Mouse (Mus musculus): ENCODE measurements around the gene Spaca4. TPM values are rescaled to one million over a fixed set of nuclear protein-coding genes. Genes with fewer than 3 reads are reported as not detected.

The Spaca4 gene
- polyA plus RNA-seq, 1 experiment from 2014 or later, result not detected

- Histone ChIP-seq H3K9ac (ENCODE audit: low read length) (peak overlapping the region; percentile 88), H3K4me2 (ENCODE audit: low read length) (peak overlapping the region; percentile 90), H3K36me3 (ENCODE audit: control insufficient read depth, insufficient read depth, low read length) (peaks cover 53% of the 10 kb centered on the region), H3K27me3 (ENCODE audit: control insufficient read depth, insufficient read depth, low read length) (no peaks in the 10 kb centered on the region), H3K9me3 (ENCODE audit: control insufficient read depth, low read length) (no peaks in the 10 kb centered on the region), H3K27ac (replicated peaks in 1 of 2; ENCODE audit: control insufficient read depth in 1 of 2, insufficient read depth in 1 of 2, low read depth in 2 of 2, low read length in 2 of 2) (no peak overlapping the region), H3K4me1 (ENCODE audit: control insufficient read depth in 2 of 2, insufficient read depth in 2 of 2, low read length in 2 of 2) (peaks cover 17 to 44% of the 10 kb centered on the region in 2 experiments), H3K4me3 (ENCODE audit: control insufficient read depth in 1 of 2, insufficient read depth in 1 of 2, low read depth in 1 of 2, low read length in 2 of 2) (peak overlapping the region in 1 of 2 experiments; percentile 63; a peak in 2 of 4 replicates)
- WGBS, result 87% methylated on average over 3 of the region's 3 CpGs
- no peak for ATAC-seq (ENCODE audit: insufficient number of reproducible peaks, insufficient read depth, low FRiP score, low read depth)
Measured at GRCm38 (mm10) chr7:45716460-45716857, 9.2 kb downstream of the Spaca4 start.

GRCm38 (mm10) chr7:45715741-45716459, 9.7 kb downstream of the Spaca4 start:
- peak overlapping the region; percentile 90 for H3K4me2 ChIP-seq (ENCODE audit: low read length)
- no peaks in the 10 kb centered on the region for H3K9me3 ChIP-seq (ENCODE audit: control insufficient read depth, low read length)
- peaks cover 53% of the 10 kb centered on the region for H3K36me3 ChIP-seq (ENCODE audit: control insufficient read depth, insufficient read depth, low read length)
- peak overlapping the region; percentile 88; the same call in 1 of the 2 replicates for H3K9ac ChIP-seq (ENCODE audit: low read length)
- 76% methylated on average over 19 of the region's 19 CpGs for WGBS
- H3K4me3 ChIP-seq (ENCODE audit: control insufficient read depth in 1 of 2, insufficient read depth in 1 of 2, low read depth in 1 of 2, low read length in 2 of 2), result peak overlapping the region; percentile 9 to 64; a peak in 3 of 4 replicates
- H3K27ac ChIP-seq (replicated peaks in 1 of 2; ENCODE audit: control insufficient read depth in 1 of 2, insufficient read depth in 1 of 2, low read depth in 2 of 2, low read length in 2 of 2), result peak overlapping the region in 1 of 2 experiments; percentile 41; a peak in 2 of 4 replicates
- no peak for ATAC-seq (ENCODE audit: insufficient number of reproducible peaks, insufficient read depth, low FRiP score, low read depth)
- H3K4me1 ChIP-seq (ENCODE audit: control insufficient read depth in 2 of 2, insufficient read depth in 2 of 2, low read length in 2 of 2), result peaks cover 17 to 44% of the 10 kb centered on the region in 2 experiments
- H3K27me3 ChIP-seq (ENCODE audit: control insufficient read depth, insufficient read depth, low read length), result no peaks in the 10 kb centered on the region

- Histone ChIP-seq H3K36me3 (ENCODE audit: control insufficient read depth, insufficient read depth, low read length) (peaks cover 53% of the 10 kb centered on the region), H3K9ac (ENCODE audit: low read length) (peak within 1 kb of the TSS; percentile 88), H3K4me1 (ENCODE audit: control insufficient read depth in 2 of 2, insufficient read depth in 2 of 2, low read length in 2 of 2) (peaks cover 17 to 44% of the 10 kb centered on the region in 2 experiments), H3K4me2 (ENCODE audit: low read length) (peak within 1 kb of the TSS; percentile 90), H3K4me3 (ENCODE audit: control insufficient read depth in 1 of 2, insufficient read depth in 1 of 2, low read depth in 1 of 2, low read length in 2 of 2) (peak within 1 kb of the TSS; percentile 58 to 64), H3K9me3 (ENCODE audit: control insufficient read depth, low read length) (no peaks in the 10 kb centered on the region), H3K27ac (replicated peaks in 1 of 2; ENCODE audit: control insufficient read depth in 1 of 2, insufficient read depth in 1 of 2, low read depth in 2 of 2, low read length in 2 of 2) (peak within 1 kb of the TSS; percentile 1 to 41; a peak in 2 of 4 replicates), H3K27me3 (ENCODE audit: control insufficient read depth, insufficient read depth, low read length) (no peaks in the 10 kb centered on the region)
- ATAC-seq (ENCODE audit: insufficient number of reproducible peaks, insufficient read depth, low FRiP score, low read depth), result peak; percentile 84
- WGBS, result 8% methylated on average over 34 of the region's 34 CpGs
Measured at GRCm38 (mm10) chr7:45715090-45715708, 10.4 kb downstream of the Spaca4 start, which contains the start of gene Rpl18. Rpl18 (plus strand) TSS chr7:45715457.

GRCm38 (mm10) chr7:45714630-45715089, 11.0 kb downstream of the Spaca4 start:
- Histone ChIP-seq H3K4me3 (ENCODE audit: control insufficient read depth in 1 of 2, insufficient read depth in 1 of 2, low read depth in 1 of 2, low read length in 2 of 2) (peak overlapping the region; percentile 58 to 64), H3K4me1 (ENCODE audit: control insufficient read depth in 2 of 2, insufficient read depth in 2 of 2, low read length in 2 of 2) (peaks cover 17 to 40% of the 10 kb centered on the region in 2 experiments), H3K9me3 (ENCODE audit: control insufficient read depth, low read length) (no peaks in the 10 kb centered on the region), H3K36me3 (ENCODE audit: control insufficient read depth, insufficient read depth, low read length) (peaks cover 53% of the 10 kb centered on the region), H3K4me2 (ENCODE audit: low read length) (peak overlapping the region; percentile 90), H3K9ac (ENCODE audit: low read length) (peak overlapping the region; percentile 81), H3K27me3 (ENCODE audit: control insufficient read depth, insufficient read depth, low read length) (no peaks in the 10 kb centered on the region), H3K27ac (replicated peaks in 1 of 2; ENCODE audit: control insufficient read depth in 1 of 2, insufficient read depth in 1 of 2, low read depth in 2 of 2, low read length in 2 of 2) (no peak overlapping the region; a peak in 1 of 4 replicates)
- peak; percentile 2; the same call in 1 of the 2 replicates for ATAC-seq (ENCODE audit: insufficient number of reproducible peaks, insufficient read depth, low FRiP score, low read depth)
- WGBS, result 10% methylated on average over 14 of the region's 14 CpGs

- peak overlapping the region; percentile 90 for H3K4me2 ChIP-seq (ENCODE audit: low read length)
- peaks cover 17 to 33% of the 10 kb centered on the region in 2 experiments for H3K4me1 ChIP-seq (ENCODE audit: control insufficient read depth in 2 of 2, insufficient read depth in 2 of 2, low read length in 2 of 2)
- H3K36me3 ChIP-seq (ENCODE audit: control insufficient read depth, insufficient read depth, low read length), result peaks cover 47% of the 10 kb centered on the region
- peak overlapping the region; percentile 81 for H3K9ac ChIP-seq (ENCODE audit: low read length)
- no peak for ATAC-seq (ENCODE audit: insufficient number of reproducible peaks, insufficient read depth, low FRiP score, low read depth)
- no peak overlapping the region for H3K27ac ChIP-seq (replicated peaks in 1 of 2; ENCODE audit: control insufficient read depth in 1 of 2, insufficient read depth in 1 of 2, low read depth in 2 of 2, low read length in 2 of 2)
- peak overlapping the region in 1 of 2 experiments; percentile 64; a peak in 2 of 4 replicates for H3K4me3 ChIP-seq (ENCODE audit: control insufficient read depth in 1 of 2, insufficient read depth in 1 of 2, low read depth in 1 of 2, low read length in 2 of 2)
- H3K9me3 ChIP-seq (ENCODE audit: control insufficient read depth, low read length), result no peaks in the 10 kb centered on the region
- H3K27me3 ChIP-seq (ENCODE audit: control insufficient read depth, insufficient read depth, low read length), result no peaks in the 10 kb centered on the region
- 80% methylated on average over 6 of the region's 6 CpGs for WGBS
Measured at GRCm38 (mm10) chr7:45713881-45714520, 11.6 kb downstream of the Spaca4 start.

- no peak overlapping the region for H3K27ac ChIP-seq (replicated peaks in 1 of 2; ENCODE audit: control insufficient read depth in 1 of 2, insufficient read depth in 1 of 2, low read depth in 2 of 2, low read length in 2 of 2)
- H3K4me1 ChIP-seq (ENCODE audit: control insufficient read depth in 2 of 2, insufficient read depth in 2 of 2, low read length in 2 of 2), result peaks cover 15 to 34% of the 10 kb centered on the region in 2 experiments
- ATAC-seq (ENCODE audit: insufficient number of reproducible peaks, insufficient read depth, low FRiP score, low read depth), result no peak
- H3K4me2 ChIP-seq (ENCODE audit: low read length), result no peak overlapping the region
- peaks cover 45% of the 10 kb centered on the region for H3K36me3 ChIP-seq (ENCODE audit: control insufficient read depth, insufficient read depth, low read length)
- H3K9me3 ChIP-seq (ENCODE audit: control insufficient read depth, low read length), result no peaks in the 10 kb centered on the region
- WGBS, result 93% methylated on average over 16 of the region's 16 CpGs
- no peak overlapping the region for H3K4me3 ChIP-seq (ENCODE audit: control insufficient read depth in 1 of 2, insufficient read depth in 1 of 2, low read depth in 1 of 2, low read length in 2 of 2)
- no peaks in the 10 kb centered on the region for H3K27me3 ChIP-seq (ENCODE audit: control insufficient read depth, insufficient read depth, low read length)
- H3K9ac ChIP-seq (ENCODE audit: low read length), result no peak overlapping the region
Measured at GRCm38 (mm10) chr7:45713396-45713795, 12.2 kb downstream of the Spaca4 start.

GRCm38 (mm10) chr7:45712022-45712757, 13.4 kb downstream of the Spaca4 start:
- 87% methylated on average over 21 of the region's 21 CpGs for WGBS
- no peak for ATAC-seq (ENCODE audit: insufficient number of reproducible peaks, insufficient read depth, low FRiP score, low read depth)
- Histone ChIP-seq H3K9ac (ENCODE audit: low read length) (no peak overlapping the region), H3K27ac (replicated peaks in 1 of 2; ENCODE audit: control insufficient read depth in 1 of 2, insufficient read depth in 1 of 2, low read depth in 2 of 2, low read length in 2 of 2) (no peak overlapping the region), H3K4me1 (ENCODE audit: control insufficient read depth in 2 of 2, insufficient read depth in 2 of 2, low read length in 2 of 2) (peaks cover 22 to 45% of the 10 kb centered on the region in 2 experiments), H3K4me3 (ENCODE audit: control insufficient read depth in 1 of 2, insufficient read depth in 1 of 2, low read depth in 1 of 2, low read length in 2 of 2) (no peak overlapping the region), H3K4me2 (ENCODE audit: low read length) (no peak overlapping the region), H3K36me3 (ENCODE audit: control insufficient read depth, insufficient read depth, low read length) (peaks cover 45% of the 10 kb centered on the region), H3K9me3 (ENCODE audit: control insufficient read depth, low read length) (no peaks in the 10 kb centered on the region), H3K27me3 (ENCODE audit: control insufficient read depth, insufficient read depth, low read length) (no peaks in the 10 kb centered on the region)
